Mouse (Mus musculus) T-helper 2 cell (primary cell): Measurements from ENCODE around the gene Fam160b1.

Source experiments
- in situ Hi-C: fragments of 300-600 bp; cut with MboI, MseI; formaldehyde crosslinking; loops from one replicate; pipeline ENCODE4 v1.15.1; 2025; ENCODE audit warnings: high pct_unique_total_duplicates

The Fam160b1 gene

GRCm38 (mm10) chr19:57343860-57344259 is 16.6 kb upstream of the Fam160b1 start:
- in situ Hi-C loops: no loop called here

- in situ Hi-C loops: no loop called here
Measured at GRCm38 (mm10) chr19:57344678-57345077, 15.8 kb upstream of the Fam160b1 start.

GRCm38 (mm10) chr19:57349096-57349495 is 11.4 kb upstream of the Fam160b1 start:
- in situ Hi-C loops: no loop called here

- in situ Hi-C loops: no loop called here
Measured at GRCm38 (mm10) chr19:57352337-57352935, 8.0 kb upstream of the Fam160b1 start.

- in situ Hi-C loops: no loop called here
Measured at GRCm38 (mm10) chr19:57353228-57353627, 7.3 kb upstream of the Fam160b1 start.

- in situ Hi-C loops: no loop called here
Measured at GRCm38 (mm10) chr19:57354050-57354449, 6.4 kb upstream of the Fam160b1 start.

- in situ Hi-C loops: no loop called here
Measured at GRCm38 (mm10) chr19:57354715-57355114, 5.8 kb upstream of the Fam160b1 start.

- in situ Hi-C loops: no loop called here
Measured at GRCm38 (mm10) chr19:57355451-57356251, 4.8 kb upstream of the Fam160b1 start.

- in situ Hi-C loops: no loop called here
Measured at GRCm38 (mm10) chr19:57356273-57356672, 4.2 kb upstream of the Fam160b1 start.

GRCm38 (mm10) chr19:57357244-57357643 is 3.2 kb upstream of the Fam160b1 start:
- in situ Hi-C loops: no loop called here

GRCm38 (mm10) chr19:57357811-57358210 is 2.7 kb upstream of the Fam160b1 start:
- in situ Hi-C loops: no loop called here

GRCm38 (mm10) chr19:57358322-57358721 is 2.2 kb upstream of the Fam160b1 start:
- in situ Hi-C loops: no loop called here

GRCm38 (mm10) chr19:57358836-57359598 is 1.5 kb upstream of the Fam160b1 start:
- in situ Hi-C loops: no loop called here

- in situ Hi-C loops: no loop called here
Measured at GRCm38 (mm10) chr19:57359701-57360326, 666 bp upstream of the Fam160b1 start.

GRCm38 (mm10) chr19:57361131-57361938 is 855 bp downstream of the Fam160b1 start:
- in situ Hi-C loops: no loop called here

GRCm38 (mm10) chr19:57361939-57362307 is 1.4 kb downstream of the Fam160b1 start:
- in situ Hi-C loops: no loop called here

- in situ Hi-C loops: no loop called here
Measured at GRCm38 (mm10) chr19:57362586-57362985, 2.1 kb downstream of the Fam160b1 start.

- in situ Hi-C loops: no loop called here
Measured at GRCm38 (mm10) chr19:57363076-57363475, 2.6 kb downstream of the Fam160b1 start.

GRCm38 (mm10) chr19:57363538-57363937 is 3.1 kb downstream of the Fam160b1 start:
- in situ Hi-C loops: no loop called here

GRCm38 (mm10) chr19:57364942-57365673 is 4.6 kb downstream of the Fam160b1 start:
- in situ Hi-C loops: no loop called here
